Mouse (Mus musculus) A20 (cell line): Measurements from ENCODE around the gene Atp5g2.
"Not testable (repeated sequence)": the region's sequence is repeated elsewhere in the genome, so short reads cannot be mapped to it uniquely, and the experiment has no call there.

Experiments used
- DNase-seq: peaks from one replicate; pipeline ENCODE4 v3.0.0-alpha.2; 2011; ENCODE audit warnings: low read depth, low spot score

Gene Atp5g2

DNA sequence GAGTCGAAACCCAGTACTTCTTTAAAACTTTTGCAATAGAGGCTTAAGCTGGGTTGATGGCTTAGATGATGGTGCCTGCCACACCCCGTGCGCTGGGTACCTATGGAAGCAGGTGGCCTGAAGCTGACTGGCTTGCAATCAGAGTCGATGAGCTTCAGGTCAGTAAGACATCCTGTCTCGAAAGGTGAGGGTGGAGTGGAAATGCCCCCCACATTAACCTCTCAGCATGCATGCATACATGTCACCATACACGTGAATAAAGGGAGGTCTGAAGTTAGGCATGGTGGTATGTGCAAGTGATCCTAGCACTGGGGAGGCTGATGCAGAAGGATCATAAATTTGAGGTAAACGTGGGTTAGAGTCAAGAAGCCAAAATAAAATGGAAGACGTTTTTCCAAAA, 2.6 kb downstream of the Atp5g2 start:
- no peak for DNase-seq

DNA sequence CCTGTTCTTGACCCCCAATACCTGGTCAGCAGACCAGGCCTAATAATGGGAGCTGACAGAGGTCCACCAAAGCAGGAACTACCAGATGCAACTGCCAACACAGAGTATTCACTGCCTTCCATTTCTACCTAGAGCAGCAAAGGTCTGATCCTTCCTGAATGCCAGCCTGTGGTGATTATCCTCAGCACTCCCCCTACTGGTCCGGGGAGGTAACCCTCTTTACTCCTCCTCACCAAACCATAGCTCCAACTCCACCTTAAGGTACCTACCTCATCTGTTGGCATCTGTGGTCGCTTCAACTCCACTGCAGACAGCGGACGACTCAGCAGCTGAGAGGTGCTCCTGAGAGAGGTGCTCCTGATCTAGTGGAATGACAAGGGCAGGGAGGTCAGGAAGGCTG, 6.7 kb downstream of the Atp5g2 start:
- DNase-seq = peak; percentile 73

DNA sequence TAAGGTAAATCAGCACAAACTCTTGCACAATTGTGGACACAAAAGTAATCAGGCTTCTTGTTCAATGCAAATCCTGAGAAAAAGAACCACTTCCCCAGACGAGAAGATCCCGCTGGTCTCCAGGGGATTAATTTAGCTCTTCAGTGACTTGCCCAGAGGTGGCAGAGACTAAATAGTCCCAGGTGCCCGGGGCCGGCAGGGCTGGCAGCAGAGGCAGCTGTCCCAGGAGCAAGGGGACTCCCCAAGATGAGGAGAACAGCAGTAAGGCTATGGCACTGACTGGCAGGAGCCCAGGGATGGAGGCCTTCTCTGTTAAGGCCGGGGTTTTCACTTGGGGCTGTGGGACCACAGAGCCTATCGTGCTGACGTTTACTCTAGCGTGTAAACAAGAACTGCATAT, 8.3 kb downstream of the Atp5g2 start:
- DNase-seq = no peak

DNA sequence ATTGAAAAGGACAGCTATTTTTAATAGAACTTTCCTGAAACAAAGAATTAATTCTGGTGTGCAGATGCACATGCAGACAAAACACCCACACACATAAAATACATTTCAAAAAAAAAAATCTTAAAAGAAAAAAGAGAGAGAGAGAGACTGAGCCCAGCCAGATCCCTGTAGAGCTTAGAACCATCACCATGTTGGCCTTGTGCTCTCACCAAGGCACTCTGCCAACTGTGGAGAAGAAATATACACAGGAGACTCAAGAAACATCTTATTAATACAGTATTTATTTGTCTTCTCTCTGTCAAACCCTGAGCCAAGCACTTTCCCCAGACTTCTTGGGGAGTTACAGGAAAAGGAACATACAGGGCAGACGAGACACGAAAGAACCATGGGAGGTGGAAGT, 9.6 kb downstream of the Atp5g2 start:
- DNase-seq = not testable (repeated sequence)

DNA sequence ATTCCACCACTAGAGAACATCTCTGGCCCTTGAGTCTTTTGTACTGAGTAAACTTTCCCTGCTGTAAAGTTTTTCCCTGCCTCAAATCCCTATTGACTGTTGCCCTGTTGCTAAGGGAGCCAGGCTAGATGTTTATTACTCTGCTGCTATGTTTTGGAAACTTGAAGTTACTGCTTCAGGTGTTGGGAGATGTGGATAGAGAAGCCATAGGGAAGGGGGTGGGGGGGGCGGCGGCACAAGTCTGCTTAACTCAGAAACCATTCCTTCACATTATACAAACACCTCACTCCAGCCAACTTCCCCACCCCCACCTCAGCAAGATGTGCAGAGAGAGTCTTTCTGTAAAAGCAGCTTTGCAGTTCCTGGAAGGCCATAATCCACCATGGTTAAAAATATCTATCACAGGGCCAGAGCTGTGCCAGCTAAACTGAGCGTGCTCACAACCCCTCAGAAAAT, 14.2 kb downstream of the Atp5g2 start:
- no peak for DNase-seq

DNA sequence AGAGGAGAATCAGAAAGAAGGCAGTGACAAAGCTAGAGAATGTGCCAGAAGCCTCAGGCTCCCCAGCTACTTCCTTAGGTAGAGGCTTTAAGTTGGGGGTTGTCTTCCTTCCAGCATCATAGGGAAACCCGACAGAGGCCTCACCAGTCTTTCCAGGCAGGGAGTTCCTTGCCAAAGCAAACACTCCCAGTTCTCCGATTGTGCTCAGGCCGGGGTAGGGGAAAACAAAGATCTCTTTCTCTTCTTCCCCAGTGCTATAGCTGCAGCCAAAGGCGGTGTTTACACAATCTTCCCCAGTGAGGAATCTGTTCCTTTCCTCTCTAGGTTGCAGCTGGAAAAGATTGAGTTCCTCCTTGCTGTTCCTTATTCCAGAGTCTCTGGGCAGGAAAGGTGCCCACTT, 15.5 kb downstream of the Atp5g2 start:
- DNase-seq = no peak

DNA sequence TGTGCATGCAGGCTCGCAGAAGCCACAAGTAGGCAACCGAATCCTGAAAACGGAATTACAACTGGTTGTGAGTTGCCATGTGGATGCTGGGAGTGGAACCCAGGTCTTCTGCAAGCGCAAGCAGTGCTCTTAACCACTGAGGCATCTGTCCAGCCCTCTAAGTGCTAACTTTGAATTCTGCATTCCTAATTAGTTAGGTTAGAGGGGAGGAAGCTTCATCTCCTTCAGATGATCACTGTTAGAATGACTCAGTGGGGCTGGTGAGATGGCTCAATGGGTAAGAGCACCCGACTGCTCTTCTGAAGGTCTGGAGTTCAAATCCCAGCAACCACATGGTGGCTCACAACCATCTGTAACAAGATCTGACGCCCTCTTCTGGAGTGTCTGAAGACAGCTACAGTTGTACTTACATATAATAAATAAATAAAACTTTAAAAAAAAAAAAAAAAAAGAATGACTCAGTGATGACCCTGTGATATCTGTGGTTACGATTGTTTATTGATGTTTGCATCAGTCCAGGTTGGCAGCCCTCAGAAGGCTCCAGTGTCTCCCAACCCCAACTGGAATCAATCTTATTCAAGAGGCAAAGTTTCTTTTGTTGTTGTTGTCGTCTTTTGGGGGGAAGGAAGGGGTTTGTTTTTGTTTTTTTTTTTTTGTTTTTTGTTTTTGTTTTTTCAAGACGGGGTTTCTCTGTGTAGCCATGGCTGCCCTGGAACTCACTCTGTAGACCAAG, 20.1 kb downstream of the Atp5g2 start:
- not testable (repeated sequence) for DNase-seq

DNA sequence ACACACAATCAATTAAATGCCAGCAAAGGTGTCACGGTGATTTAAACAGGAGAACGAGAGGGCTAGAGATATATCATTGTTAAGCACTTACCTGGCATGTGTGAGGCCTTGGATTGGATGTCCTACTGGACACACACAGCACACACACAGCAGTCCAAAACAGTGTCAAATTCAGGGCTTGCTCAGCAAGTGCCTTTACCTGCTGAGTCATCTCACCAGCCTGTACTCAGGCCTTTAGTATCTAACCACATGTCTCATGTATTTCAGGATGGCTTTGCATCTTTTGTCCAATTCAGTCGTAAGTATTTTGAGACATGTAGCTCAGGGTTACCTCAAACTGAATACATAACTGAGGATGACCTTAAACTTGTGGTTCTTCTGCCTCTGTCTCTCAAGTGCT, 21.0 kb downstream of the Atp5g2 start:
- DNase-seq = no peak

DNA sequence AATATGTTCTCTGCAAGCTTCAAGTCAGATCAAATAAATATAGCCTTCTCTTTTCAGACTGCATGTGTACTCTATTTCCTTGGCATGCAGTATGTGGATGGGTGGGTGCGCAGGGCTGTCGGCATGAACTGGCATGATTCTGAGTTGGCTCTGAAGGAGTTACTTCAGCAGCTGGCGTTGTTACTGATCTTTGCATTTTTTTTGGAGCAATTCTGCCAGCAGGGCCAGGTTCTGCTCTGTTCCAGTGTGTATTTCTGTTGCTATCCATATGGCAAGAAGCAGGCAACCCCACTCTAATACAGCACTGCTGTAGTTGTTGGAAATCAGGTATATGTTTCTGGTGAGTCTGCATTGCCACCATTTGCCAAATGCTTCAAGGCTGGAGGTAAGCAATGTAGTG, 36.3 kb downstream of the Atp5g2 start:
- DNase-seq = no peak

DNA sequence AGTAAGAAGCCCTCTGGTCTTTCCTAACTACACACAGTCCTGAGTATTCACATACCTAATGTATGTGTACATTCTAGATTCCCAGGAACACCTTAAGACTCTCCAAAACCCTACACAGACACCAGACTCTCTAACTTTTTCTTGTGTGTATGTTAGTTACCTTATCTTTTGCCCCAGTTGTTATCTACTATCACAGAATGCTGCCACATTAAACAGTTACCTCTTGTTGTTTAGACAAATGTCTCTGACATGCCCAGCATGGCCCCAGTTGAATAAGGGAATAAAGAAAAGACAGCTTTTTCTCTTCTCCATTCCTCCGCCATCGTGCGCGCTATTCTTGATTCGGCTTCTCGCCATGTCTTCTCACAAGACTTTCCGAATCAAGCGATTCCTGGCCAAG, 37.5 kb downstream of the Atp5g2 start:
- no peak for DNase-seq

DNA sequence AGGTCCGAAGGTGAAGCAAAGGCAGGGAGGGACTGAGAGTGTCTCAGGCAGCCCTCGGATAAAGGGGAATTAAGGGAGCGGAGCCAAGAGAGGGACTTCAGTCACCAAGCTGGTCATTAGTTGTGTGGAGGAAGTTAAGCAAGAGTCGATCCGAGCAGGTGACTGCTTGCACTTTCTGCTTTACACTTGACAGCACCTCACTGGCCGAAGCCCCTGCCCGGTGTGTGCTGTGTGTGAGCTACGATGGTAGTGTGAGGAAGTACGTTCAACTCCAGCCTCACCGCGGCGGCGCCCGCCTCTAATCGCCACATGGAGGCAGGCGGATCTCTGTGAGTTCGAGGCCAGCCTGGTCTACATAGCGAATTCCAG, 46.5 kb downstream of the Atp5g2 start:
- DNase-seq = no peak

DNA sequence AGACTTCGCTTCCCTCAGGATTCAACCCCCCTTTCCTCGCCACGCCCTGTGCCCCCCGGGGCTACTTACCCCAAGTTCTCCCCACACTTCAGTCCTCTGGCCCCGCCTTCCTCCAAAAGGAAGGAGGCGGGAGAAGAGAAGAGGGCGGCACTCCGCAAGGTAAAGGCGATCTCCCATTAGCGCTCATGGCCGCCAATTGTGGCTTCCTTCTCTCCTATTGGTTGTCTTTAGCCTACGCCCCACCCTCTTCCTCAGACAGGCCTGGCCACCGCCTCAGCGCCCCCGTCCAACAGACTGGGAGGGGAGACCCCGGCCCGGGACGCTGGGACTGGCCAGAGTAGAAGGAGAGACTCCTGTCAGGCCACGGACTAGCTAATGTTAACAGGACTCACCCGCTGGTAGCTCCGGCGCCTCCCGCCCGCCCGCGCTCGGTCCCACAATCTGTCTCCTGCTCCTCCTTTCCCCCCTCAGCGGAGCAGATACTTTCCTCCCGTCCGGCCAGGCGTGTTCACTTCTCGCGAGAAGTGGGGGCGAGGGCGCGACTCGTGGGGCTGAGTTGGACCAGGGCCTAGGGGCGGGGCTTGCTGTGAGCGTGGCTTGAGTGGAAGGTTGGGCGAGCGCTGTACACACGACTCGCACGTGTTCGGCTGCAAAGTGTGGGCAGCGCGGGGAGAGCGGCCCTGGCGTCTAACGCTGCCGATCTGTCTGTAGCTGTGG, 47.0 kb downstream of the Atp5g2 start, which contains the start of the genes Gm28047 and Atf7:
Gm28047 (minus strand) TSS at position 98 of the 717 bp plus-strand sequence.
Atf7 (minus strand) TSS at position 495 of the 717 bp plus-strand sequence.
- DNase-seq = peak; percentile 100

DNA sequence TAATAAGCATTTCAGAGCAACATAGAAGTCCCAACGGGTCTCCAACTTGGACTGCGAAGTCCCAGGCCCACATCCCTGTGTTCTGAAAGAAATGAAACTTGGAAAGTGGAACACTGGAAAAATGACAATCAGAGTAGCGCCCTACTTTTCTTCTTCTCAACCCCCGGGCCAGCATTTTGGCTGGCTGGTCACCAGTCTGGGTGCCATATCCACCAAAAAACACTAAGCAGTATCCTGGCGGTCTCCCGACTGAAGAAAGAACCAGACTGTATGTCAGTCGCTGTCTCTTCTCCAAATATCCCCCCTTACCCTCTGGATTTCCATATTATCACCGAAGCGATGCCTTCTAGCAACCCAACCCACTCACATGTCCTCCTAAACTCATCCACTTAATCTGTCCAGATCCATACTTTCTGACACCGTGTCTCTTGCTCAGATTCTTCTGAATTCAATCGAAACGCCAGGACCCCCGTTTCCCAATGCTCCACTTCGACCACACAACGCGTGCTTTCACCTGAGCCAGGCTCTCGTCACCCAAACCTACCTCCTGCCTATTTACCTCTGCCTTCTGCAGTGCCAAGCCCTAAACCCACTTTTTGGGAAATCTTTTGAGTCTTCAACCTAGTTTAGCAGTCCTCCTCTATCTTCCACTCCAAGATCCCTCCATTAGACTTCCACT, 47.7 kb downstream of the Atp5g2 start:
- DNase-seq = no peak

DNA sequence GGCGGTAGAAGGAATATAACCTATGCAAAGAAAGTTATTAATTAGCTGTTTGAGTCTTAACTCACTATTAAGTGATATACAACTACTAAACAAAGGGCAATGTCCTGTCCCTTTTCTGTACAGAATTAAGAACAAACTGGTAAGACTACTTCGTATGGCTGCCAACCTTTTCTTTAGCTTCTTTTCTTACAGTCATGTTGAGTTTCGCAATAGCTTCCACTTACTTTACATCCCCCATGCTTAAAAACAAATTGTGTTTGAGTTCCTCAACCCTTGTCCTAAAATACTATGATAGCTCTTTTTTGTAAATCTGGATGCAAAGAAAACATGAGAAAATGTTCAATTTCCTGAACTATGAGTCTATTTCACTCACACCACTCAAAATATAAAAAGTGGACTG, 49.0 kb downstream of the Atp5g2 start:
- DNase-seq = no peak

DNA sequence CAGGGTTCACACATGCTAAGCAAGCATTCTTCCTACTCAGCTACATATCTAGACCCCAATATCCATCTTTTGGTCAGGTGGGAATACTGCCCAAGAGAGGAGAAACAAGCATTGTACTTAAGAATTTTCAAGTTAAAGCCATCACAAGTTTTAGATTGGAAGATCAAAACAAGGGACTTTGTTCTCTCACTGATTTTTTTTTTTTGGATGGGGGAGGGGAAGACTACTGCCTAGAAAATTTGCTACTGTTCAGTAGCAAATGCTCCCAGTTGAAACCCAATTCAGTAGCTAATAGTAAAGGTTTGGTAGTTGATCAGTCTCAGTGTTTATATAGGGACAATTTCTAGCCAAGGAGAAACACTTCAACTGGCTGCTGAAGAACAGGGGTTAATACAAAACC, 49.6 kb downstream of the Atp5g2 start:
- DNase-seq = no peak

DNA sequence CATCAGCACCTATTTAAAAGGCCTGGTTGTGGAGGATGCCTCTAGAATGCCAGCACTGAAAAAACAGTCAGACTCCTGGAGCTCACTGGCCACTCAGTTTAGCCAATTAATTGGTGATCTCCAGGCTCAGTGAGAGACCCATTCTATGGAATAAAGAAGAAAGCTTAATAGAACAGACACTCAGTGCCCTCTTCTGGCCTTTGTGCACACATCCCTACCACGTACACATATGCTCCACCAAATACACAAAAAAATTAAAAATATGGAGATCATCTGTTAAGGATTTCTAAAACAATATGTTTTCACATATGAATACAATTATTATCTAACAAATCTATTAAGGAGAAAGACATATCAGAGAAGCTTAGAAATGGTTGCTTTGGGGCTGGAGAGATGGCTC, 51.4 kb downstream of the Atp5g2 start:
- no peak for DNase-seq

DNA sequence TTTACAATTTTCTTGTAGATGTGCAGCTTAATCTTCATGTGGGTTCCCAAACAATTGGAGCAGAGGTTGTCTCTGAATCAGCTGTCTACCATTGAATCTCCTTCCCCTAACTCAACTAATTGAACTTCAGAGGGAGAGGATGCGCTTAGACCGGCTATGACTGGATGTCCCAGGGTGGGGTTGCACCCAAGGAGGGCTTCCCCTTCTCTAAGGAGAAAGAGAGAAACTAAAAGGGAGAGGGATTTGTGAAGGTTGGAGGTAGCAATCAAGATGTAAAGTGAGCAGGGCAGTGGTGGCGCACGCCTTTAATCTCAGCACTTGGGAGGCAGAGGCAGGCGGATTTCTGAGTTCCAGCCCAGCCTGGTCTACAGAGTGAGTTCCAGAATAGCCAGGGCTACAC, 52.7 kb downstream of the Atp5g2 start:
- DNase-seq = no peak

DNA sequence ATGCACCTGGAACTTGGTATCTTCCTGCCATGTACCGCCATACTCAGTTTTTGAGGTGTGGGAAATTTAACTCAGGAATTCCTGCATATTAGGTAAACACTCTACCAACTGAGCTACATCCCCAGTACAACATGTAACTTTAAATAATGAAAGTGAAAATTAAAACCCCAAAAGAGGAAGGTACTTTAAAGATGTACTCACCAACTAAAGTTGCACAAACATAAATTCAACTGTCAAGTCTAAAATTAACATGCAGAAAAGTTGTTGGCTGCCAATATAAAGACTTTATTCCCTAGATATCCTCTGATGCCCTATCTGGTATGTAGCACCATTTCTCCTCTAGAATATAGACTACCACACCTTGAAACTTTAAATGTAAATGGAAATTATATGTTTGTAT, 54.5 kb downstream of the Atp5g2 start:
- DNase-seq = peak; percentile 53

DNA sequence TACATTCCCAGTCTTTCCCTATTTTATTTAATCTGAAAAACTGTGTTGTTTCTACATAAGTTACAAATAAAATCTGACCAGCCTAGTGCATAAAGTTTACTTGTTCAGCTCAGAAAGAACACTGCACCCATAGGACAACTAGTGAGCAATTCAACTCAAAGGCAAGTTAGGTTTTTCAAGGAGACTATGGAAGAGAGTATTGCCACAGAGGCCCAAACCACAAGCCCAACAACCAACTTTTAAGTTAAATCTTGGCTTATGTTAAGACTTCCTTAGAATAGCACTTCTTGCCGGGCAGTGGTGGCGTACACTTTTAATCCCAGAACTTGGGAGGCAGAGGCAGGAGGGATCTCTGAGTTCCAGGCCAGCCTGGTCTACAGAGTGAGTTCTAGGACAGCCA, 56.0 kb downstream of the Atp5g2 start:
- no peak for DNase-seq

DNA sequence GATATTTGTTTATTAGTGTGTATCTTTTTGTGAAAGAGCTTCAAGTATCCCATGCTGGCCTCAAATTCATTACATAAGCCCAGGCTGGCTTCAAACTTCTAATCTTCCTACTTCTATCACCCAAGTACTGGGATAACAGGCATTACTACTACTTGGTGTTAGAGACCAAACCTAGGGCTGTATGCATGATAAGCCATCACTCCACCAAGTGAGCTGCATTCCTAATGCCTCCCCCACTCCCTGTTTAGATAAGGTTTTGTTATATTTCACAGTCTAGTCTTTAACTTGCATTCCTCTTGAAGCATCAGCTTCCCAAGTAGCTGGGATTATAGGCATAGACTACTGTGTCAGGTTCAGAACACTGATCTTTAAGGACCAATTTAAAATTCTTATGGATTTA, 57.9 kb downstream of the Atp5g2 start:
- DNase-seq = no peak

DNA sequence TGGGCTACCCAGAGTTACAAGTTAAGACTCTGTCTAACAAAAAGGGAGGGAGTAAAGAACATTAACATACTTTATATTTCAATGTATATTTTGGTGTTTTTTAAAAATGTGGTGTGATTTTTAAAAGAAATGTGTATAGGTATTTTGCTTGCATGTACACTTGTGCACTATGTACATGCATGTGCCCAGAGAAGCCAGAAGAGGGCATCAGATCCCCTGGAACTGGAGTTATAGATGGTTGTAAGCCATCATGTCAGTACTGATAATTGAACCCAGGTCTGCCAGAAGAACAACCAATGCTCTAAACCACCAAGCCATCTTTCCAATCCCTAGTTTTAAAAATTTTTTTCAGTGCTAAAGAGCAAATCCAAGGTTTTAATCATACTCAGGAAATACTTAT, 59.2 kb downstream of the Atp5g2 start:
- DNase-seq = peak; percentile 45
